Mouse (Mus musculus): ENCODE data around the gene Etfb.

GRCm38 (mm10) chr7:43465344-43466098 lies 21.6 kb downstream of the Etfb start:
- no peak for TF ChIP-seq CTCF (IDR thresholded peaks at IDR 0.05; ENCODE audit: extremely low read depth, insufficient read depth, insufficient read length, insufficient replicate concordance)
- TF ChIP-seq POLR2A (IDR thresholded peaks at IDR 0.05; ENCODE audit: low read depth, low read length), result no peak

Measured in spleen, adult 2 months (tissue).